Mouse (Mus musculus) frontal cortex, postnatal 36 days (tissue): ENCODE data around the gene Hao2.
A peak's percentile ranks its signal among the peaks of the same experiment; 100 is the strongest.

Source experiments
- DNase-seq, 2 experiments: peaks; one replicate each; pipeline ENCODE4 v3.0.0; 2022; ENCODE audit warnings: low spot score in 2 of 2

Hao2 gene

DNA sequence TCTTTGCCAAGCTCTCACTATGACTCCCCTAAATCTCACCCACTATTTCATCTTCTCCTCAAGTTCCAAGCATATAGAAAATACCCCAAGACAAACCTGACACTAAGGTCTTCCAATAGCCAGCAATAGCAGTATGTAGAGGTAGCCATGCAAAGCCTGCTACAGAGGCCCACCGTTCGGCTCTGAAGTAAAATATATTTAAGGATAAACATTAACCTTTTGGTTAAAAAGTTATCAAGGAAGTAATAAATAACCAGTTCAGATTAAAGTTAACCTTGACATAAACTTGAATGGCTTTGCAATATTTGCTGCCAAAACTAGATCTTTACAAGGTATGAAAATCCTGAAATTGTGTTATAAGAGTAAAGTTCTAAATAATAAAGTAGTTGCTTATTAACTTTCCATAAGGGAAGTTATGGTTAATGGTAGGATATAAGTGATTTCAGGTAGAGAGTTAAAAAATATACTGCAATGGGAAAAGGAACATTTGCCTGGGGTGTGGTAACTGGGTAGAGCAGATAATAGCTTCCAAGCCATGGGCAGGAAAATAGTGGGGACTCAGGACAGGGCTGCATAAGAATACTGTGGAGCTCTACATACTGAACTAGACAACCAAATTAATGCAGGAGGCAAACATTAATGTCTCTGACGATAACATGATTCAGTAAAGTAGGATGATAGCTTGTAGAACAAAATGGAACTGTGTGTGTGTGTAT is at the start of gene Hao2:
Gene Hao2 (minus strand): TSS at position 183 of the 716 bp plus-strand sequence.
- no peak for DNase-seq

GRCm38 (mm10) chr3:98941601-98942000 is 48.6 kb upstream of the Hao2 start:
- DNase-seq = no peak

DNA sequence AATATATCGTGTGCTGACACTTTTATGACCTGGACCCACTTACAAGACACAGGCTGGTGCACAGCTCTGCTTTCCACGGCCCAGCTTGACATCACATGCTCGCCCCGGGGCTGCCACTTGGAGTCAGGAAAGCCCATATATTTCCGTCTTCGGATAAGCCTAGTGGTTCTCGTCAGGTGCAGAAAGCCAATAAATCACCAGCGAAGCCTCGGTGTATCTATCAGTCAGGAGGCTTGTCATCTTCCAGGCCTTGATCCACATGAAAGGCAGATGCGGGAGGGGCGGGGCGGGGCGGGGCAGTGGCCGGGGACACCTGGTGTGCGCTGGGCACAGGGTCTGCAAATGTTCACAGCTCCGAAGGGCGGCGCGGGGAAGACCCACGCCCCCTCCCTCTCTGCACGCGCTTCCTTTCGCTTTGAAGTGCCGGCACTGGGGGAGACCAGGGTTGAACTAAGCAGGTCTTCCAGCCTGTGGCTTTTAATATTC is 48.1 kb upstream of the Hao2 start:
- no peak for DNase-seq

DNA sequence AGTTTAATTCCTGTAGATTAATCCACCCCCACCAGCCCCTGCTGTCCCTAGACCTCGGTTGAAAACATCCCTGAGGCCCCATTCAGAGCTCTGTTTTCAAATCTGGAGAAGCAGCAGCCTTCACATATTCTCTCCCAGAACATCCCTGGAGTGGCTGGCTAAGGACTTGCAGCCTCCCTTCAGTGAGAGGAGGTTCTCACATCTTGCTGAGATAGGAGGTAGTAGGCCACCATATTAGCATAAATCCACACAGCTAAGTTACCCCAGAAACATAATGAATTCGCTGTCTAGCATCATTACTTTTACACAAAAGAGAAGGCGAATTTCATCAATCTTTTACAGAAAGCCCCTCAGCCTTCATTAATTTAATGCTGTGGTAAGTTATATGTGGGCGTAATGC is 47.2 kb upstream of the Hao2 start:
- no peak for DNase-seq

- DNase-seq = no peak
Observed at GRCm38 (mm10) chr3:98936446-98936845, 43.4 kb upstream of the Hao2 start.

- no peak for DNase-seq
Observed at GRCm38 (mm10) chr3:98934601-98935000, 41.6 kb upstream of the Hao2 start.

DNA sequence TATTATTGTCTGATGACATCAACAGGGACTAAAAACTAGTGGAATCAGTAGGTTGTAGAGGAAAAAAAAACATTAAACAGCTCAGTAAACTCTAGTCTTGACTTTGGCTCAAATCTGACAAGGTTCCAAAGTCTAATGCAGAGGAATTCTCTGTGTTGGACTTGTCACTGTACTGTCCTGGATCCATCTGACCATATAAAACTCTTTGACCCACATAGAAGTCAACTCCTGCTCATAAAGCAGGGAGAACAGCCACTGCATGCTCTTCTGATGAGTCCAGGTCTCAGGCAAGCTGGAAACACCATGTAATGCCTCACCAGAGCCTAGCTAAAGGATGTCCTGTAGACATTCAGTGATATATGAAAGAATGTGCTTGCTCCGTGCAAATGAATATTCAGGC is 41.0 kb upstream of the Hao2 start:
- DNase-seq = no peak

GRCm38 (mm10) chr3:98932421-98932820 is 39.4 kb upstream of the Hao2 start:
- no peak for DNase-seq

GRCm38 (mm10) chr3:98931836-98932235 is 38.8 kb upstream of the Hao2 start:
- DNase-seq = no peak

DNA sequence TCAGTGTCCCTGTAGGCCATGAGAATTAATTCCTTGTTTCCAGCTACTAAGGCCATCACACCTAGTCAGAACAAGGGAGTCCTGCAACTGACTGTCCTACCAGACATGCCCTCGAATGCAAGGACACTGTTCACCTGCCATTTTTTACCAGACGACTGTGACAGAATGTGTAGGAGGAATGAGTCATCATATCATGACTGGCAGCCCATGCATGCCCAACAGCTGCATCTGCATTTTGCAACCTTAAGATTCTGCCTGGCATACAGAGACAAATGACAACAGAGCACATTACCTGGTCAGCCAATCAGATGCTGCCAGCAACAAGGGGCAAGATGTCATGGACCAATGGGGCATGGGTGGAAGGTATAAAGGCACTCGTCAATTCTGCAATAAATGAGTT is 27.4 kb upstream of the Hao2 start:
- no peak for DNase-seq

DNA sequence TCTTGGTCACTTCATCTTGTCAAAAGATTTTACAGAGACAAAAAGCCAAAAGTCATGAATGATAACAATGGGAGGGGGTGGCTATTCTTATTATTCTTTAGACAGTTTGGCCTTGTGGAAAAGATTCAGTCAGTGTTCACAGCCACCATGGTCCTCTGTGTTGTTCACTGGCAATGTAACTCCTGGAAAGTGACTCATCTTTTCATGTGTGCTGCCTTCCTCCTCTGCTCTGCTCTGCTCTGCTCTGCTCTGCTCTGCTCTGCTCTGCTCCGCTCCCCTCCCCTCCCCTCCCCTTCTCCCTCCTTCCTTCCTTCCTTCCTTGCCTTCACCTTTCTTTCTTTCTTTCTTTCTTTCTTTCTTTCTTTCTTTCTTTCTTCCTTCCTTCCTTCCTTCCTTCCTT is 24.2 kb upstream of the Hao2 start:
- no peak for DNase-seq

DNA sequence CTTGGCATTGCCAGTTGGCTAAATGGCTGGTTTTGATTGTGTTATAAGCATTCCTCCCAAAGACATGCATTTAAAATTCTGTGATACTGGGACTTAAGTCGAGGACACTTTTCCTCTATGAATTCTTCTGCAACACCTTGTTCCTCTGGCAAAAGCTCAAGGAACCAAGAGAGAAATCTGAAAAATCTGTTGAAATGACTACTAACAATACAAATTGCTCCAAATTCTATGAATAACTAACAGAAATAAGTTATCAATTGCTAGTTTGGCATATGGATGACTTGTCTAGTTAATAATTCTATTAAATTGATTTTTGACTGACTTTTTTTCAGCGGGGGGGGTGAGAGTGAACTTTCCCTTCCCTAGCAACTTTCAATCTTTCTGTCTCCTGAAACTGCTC is 23.8 kb upstream of the Hao2 start:
- DNase-seq = no peak

GRCm38 (mm10) chr3:98915659-98916058 is 22.6 kb upstream of the Hao2 start:
- DNase-seq = peak; percentile 50 to 68

GRCm38 (mm10) chr3:98913591-98913990 is 20.6 kb upstream of the Hao2 start:
- no peak for DNase-seq

GRCm38 (mm10) chr3:98897606-98898005 is 4.6 kb upstream of the Hao2 start:
- no peak for DNase-seq

DNA sequence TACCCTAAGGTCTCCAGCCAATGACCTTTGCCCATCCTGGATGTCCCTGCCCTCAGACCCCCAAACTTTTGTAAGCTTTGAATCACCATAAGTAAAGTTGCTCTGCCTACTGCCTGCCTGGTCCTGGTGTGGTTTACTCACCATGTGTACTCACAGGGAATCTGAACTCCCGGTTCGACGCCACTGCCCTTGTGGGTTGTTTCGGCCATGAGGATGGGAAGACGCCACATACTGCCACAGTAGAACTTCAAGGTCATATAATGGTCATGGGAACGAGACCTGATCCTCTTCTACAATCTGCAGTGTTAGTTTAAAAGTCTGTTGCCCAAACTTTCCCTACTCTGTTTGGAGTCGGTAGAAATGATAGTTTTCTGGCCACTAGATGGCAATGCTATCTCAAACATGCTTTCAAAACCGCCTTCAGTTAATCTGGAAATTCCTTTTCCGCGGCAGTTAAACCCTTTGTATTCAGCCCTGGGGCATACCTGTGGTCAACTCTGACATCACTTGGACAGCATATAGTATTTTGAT is 2.1 kb upstream of the Hao2 start:
- peak in 1 of 2 experiments; percentile 22 for DNase-seq

GRCm38 (mm10) chr3:98890430-98890829 is 2.6 kb downstream of the Hao2 start:
- DNase-seq = no peak

GRCm38 (mm10) chr3:98888206-98888605 is 4.8 kb downstream of the Hao2 start:
- DNase-seq = no peak

- DNase-seq = no peak
Observed at GRCm38 (mm10) chr3:98880831-98881230, 12.2 kb downstream of the Hao2 start.

DNA sequence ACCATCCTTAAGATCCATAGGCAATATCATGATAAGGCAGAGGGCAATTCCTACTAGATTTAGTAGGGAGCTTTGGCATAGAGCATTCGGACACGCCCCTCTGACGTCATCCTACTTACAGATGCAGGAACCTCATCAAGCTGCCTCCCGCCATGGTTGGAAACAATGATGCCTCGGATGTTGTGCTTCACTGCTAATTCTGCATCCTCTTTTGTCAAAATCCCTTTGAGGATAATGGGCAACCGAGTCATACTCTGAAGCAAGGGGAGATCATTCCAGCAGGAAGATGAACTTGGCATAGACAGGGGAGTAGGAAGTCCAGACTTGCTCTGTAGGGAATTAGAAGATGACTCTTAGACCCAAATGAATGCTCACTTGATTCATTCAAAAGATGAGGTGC is 12.8 kb downstream of the Hao2 start:
- no peak for DNase-seq

GRCm38 (mm10) chr3:98868219-98868618 is 24.8 kb downstream of the Hao2 start:
- no peak for DNase-seq

DNA sequence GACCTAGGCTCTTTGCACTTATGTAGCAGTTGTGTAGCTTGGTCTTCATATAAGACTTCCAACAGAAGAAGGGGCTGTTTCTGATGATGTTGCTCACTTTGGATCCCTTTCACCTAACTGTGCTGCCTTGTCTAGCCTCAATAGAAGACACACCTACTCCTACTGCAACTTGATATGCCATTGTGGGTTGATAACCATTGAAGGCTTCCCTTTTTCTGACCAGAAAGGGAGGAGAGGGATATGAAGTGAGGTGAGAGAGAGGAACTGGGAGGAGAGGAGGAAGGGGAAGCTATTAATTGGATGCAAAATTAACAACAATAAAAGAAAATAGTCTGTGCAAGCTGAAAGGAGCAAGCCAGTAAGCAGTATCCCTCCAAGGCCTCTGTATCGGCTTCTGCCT is 30.2 kb downstream of the Hao2 start:
- DNase-seq = no peak

- DNase-seq = no peak
Observed at GRCm38 (mm10) chr3:98859576-98859975, 33.5 kb downstream of the Hao2 start, which contains the start of gene Hsd3b1. Gene Hsd3b1, minus strand, starts transcription at chr3:98859794.

- no peak for DNase-seq
Observed at GRCm38 (mm10) chr3:98858051-98858450, 35.0 kb downstream of the Hao2 start.
